Mouse (Mus musculus): ENCODE data around the gene Tspan3. TPM values are rescaled to one million over a fixed set of nuclear protein-coding genes. Genes with fewer than 3 reads are reported as not detected.

Gene Tspan3
- polyA plus RNA-seq, 1 experiment, result 146 TPM

- peaks cover 39% of the 10 kb centered on the region for H3K4me1 ChIP-seq (replicated peaks; ENCODE audit: control insufficient read depth, insufficient read depth, low read length)
- no peaks in the 10 kb centered on the region for H3K27me3 ChIP-seq (ENCODE audit: control insufficient read depth, insufficient read depth, low read length)
- WGBS, result 77% methylated on average over 6 of the region's 6 CpGs
- H3K36me3 ChIP-seq (ENCODE audit: control insufficient read depth, insufficient read depth, low read length), result no peaks in the 10 kb centered on the region
- DNase-seq, result no peak
- H3K27ac ChIP-seq (ENCODE audit: control insufficient read depth, insufficient read depth, low read length), result no peak overlapping the region
- no peak for TF ChIP-seq POLR2A (IDR thresholded peaks at IDR 0.05; ENCODE audit: control insufficient read depth, extremely low read depth, insufficient read depth, low read length, poor library complexity)
- TF ChIP-seq CTCF (IDR thresholded peaks at IDR 0.05; ENCODE audit: borderline replicate concordance, control insufficient read depth, extremely low read depth, insufficient read depth, low read length, poor library complexity), result no peak
- H3K4me3 ChIP-seq (ENCODE audit: control insufficient read depth, insufficient read depth, low read length), result no peak overlapping the region
These were observed 57.8 kb downstream of the Tspan3 start for GRCm38 (mm10) chr9:56107527-56107926.

GRCm38 (mm10) chr9:56106274-56107072 is 58.8 kb downstream of the Tspan3 start:
- no peak for TF ChIP-seq CTCF (IDR thresholded peaks at IDR 0.05; ENCODE audit: borderline replicate concordance, control insufficient read depth, extremely low read depth, insufficient read depth, low read length, poor library complexity)
- TF ChIP-seq POLR2A (IDR thresholded peaks at IDR 0.05; ENCODE audit: control insufficient read depth, extremely low read depth, insufficient read depth, low read length, poor library complexity), result no peak
- 61% methylated on average over 6 of the region's 6 CpGs for WGBS
- Histone ChIP-seq H3K4me3 (ENCODE audit: control insufficient read depth, insufficient read depth, low read length) (no peak overlapping the region), H3K27me3 (ENCODE audit: control insufficient read depth, insufficient read depth, low read length) (no peaks in the 10 kb centered on the region), H3K36me3 (ENCODE audit: control insufficient read depth, insufficient read depth, low read length) (no peaks in the 10 kb centered on the region; the same call in 1 of the 2 replicates), H3K27ac (ENCODE audit: control insufficient read depth, insufficient read depth, low read length) (no peak overlapping the region), H3K4me1 (replicated peaks; ENCODE audit: control insufficient read depth, insufficient read depth, low read length) (peaks cover 39% of the 10 kb centered on the region)
- DNase-seq, result no peak

GRCm38 (mm10) chr9:56104921-56105320 is 60.4 kb downstream of the Tspan3 start:
- no peak for TF ChIP-seq POLR2A (IDR thresholded peaks at IDR 0.05; ENCODE audit: control insufficient read depth, extremely low read depth, insufficient read depth, low read length, poor library complexity)
- TF ChIP-seq CTCF (IDR thresholded peaks at IDR 0.05; ENCODE audit: borderline replicate concordance, control insufficient read depth, extremely low read depth, insufficient read depth, low read length, poor library complexity), result no peak
- Histone ChIP-seq H3K4me1 (replicated peaks; ENCODE audit: control insufficient read depth, insufficient read depth, low read length) (peaks cover 47% of the 10 kb centered on the region), H3K4me3 (ENCODE audit: control insufficient read depth, insufficient read depth, low read length) (no peak overlapping the region), H3K27ac (ENCODE audit: control insufficient read depth, insufficient read depth, low read length) (no peak overlapping the region), H3K27me3 (ENCODE audit: control insufficient read depth, insufficient read depth, low read length) (no peaks in the 10 kb centered on the region), H3K36me3 (ENCODE audit: control insufficient read depth, insufficient read depth, low read length) (no peaks in the 10 kb centered on the region; the same call in 1 of the 2 replicates)
- 51% methylated on average over 7 of the region's 7 CpGs for WGBS
- DNase-seq, result no peak

- TF ChIP-seq POLR2A (IDR thresholded peaks at IDR 0.05; ENCODE audit: control insufficient read depth, extremely low read depth, insufficient read depth, low read length, poor library complexity) (no peak), CTCF (IDR thresholded peaks at IDR 0.05; ENCODE audit: borderline replicate concordance, control insufficient read depth, extremely low read depth, insufficient read depth, low read length, poor library complexity) (no peak)
- Histone ChIP-seq H3K36me3 (ENCODE audit: control insufficient read depth, insufficient read depth, low read length) (peaks cover 13% of the 10 kb centered on the region), H3K27me3 (ENCODE audit: control insufficient read depth, insufficient read depth, low read length) (no peaks in the 10 kb centered on the region), H3K27ac (ENCODE audit: control insufficient read depth, insufficient read depth, low read length) (no peak overlapping the region), H3K4me3 (ENCODE audit: control insufficient read depth, insufficient read depth, low read length) (no peak overlapping the region), H3K4me1 (replicated peaks; ENCODE audit: control insufficient read depth, insufficient read depth, low read length) (peaks cover 45% of the 10 kb centered on the region)
- 19% methylated on average over 4 of the region's 4 CpGs for WGBS
- DNase-seq, result no peak
These were observed 64.3 kb downstream of the Tspan3 start for GRCm38 (mm10) chr9:56101022-56101421.

GRCm38 (mm10) chr9:56100041-56100522 is 65.2 kb downstream of the Tspan3 start:
- no peak overlapping the region for H3K27ac ChIP-seq (ENCODE audit: control insufficient read depth, insufficient read depth, low read length)
- H3K4me1 ChIP-seq (replicated peaks; ENCODE audit: control insufficient read depth, insufficient read depth, low read length), result peaks cover 42% of the 10 kb centered on the region
- H3K4me3 ChIP-seq (ENCODE audit: control insufficient read depth, insufficient read depth, low read length), result no peak overlapping the region

GRCm38 (mm10) chr9:56097584-56098298 is 67.5 kb downstream of the Tspan3 start:
- no peak overlapping the region for H3K27ac ChIP-seq (ENCODE audit: control insufficient read depth, insufficient read depth, low read length)
- no peak for DNase-seq
- no peak overlapping the region for H3K4me3 ChIP-seq (ENCODE audit: control insufficient read depth, insufficient read depth, low read length)
- TF ChIP-seq POLR2A (IDR thresholded peaks at IDR 0.05; ENCODE audit: control insufficient read depth, extremely low read depth, insufficient read depth, low read length, poor library complexity) (no peak), CTCF (IDR thresholded peaks at IDR 0.05; ENCODE audit: borderline replicate concordance, control insufficient read depth, extremely low read depth, insufficient read depth, low read length, poor library complexity) (no peak)
- H3K27me3 ChIP-seq (ENCODE audit: control insufficient read depth, insufficient read depth, low read length), result no peaks in the 10 kb centered on the region
- WGBS, result 46% methylated on average over 4 of the region's 4 CpGs
- peaks cover 38% of the 10 kb centered on the region for H3K4me1 ChIP-seq (replicated peaks; ENCODE audit: control insufficient read depth, insufficient read depth, low read length)
- H3K36me3 ChIP-seq (ENCODE audit: control insufficient read depth, insufficient read depth, low read length), result peaks cover 17% of the 10 kb centered on the region

More at GRCm38 (mm10) chr9:56100041-56100522, 65.2 kb downstream of the Tspan3 start:
- no peak for DNase-seq
- H3K27me3 ChIP-seq (ENCODE audit: control insufficient read depth, insufficient read depth, low read length), result no peaks in the 10 kb centered on the region
- H3K36me3 ChIP-seq (ENCODE audit: control insufficient read depth, insufficient read depth, low read length), result peaks cover 17% of the 10 kb centered on the region
- WGBS, result 47% methylated on average over 7 of the region's 7 CpGs
- TF ChIP-seq POLR2A (IDR thresholded peaks at IDR 0.05; ENCODE audit: control insufficient read depth, extremely low read depth, insufficient read depth, low read length, poor library complexity), result no peak
- TF ChIP-seq CTCF (IDR thresholded peaks at IDR 0.05; ENCODE audit: borderline replicate concordance, control insufficient read depth, extremely low read depth, insufficient read depth, low read length, poor library complexity), result no peak

All from thymus, adult 2 months (tissue).